ENCODE assay signal across 25 mouse cellular contexts in genomic region chr1:131453335-131453734, GRCm38 (mm10).
DNase-seq lines count a peak whose midpoint lies in the region; ATAC-seq and TF ChIP-seq lines count a peak whose summit lies in the region.
"Had no signal": no experiment of that assay in that cellular context is flagged by ENCODE, and none has a peak within 500 bp of the region (broad histone marks: within the 10 kb centered on the region; RNA-seq: fewer than 3 reads in every experiment).

No protein-coding gene starts in this region.

- DNase-seq in forebrain, embryonic 14.5 days (ENCODE audit: low spot score): peak; percentile 51
- no peak for DNase-seq in forebrain, embryonic 11.5 days (ENCODE audit: low spot score)
- DNase-seq in midbrain, embryonic 10.5 days (ENCODE audit: low spot score): no peak
- no peak for DNase-seq in midbrain, embryonic 11.5 days (ENCODE audit: low spot score, missing footprints)
- DNase-seq in forebrain, postnatal 0 days: no peak
- DNase-seq in adrenal gland, postnatal 36 days: no peak
- DNase-seq: cerebellum, postnatal 36 days; gastrocnemius, postnatal 25 days; heart, adult 18-20 months; heart, postnatal 10 days; kidney, adult 9 months; kidney, postnatal 25 days; liver, postnatal 0 days; thymus, postnatal 25 days had no signal

- H3K9me3 ChIP-seq in forebrain, embryonic 14.5 days (replicated peaks; ENCODE audit: control insufficient read depth, low read length): no peaks in the 10 kb centered on the region
- no peaks in the 10 kb centered on the region for H3K9me3 ChIP-seq in forebrain, embryonic 11.5 days (ENCODE audit: control insufficient read depth, low read length)
- H3K9me3 ChIP-seq in midbrain, embryonic 10.5 days (replicated peaks): no peaks in the 10 kb centered on the region
- no peaks in the 10 kb centered on the region for H3K9me3 ChIP-seq in midbrain, embryonic 11.5 days (ENCODE audit: control insufficient read depth, low read length)
- no peaks in the 10 kb centered on the region for H3K9me3 ChIP-seq in forebrain, postnatal 0 days (ENCODE audit: low read length)
- no peaks in the 10 kb centered on the region for H3K9me3 ChIP-seq in neural tube, embryonic 15.5 days (replicated peaks)
- H3K9me3 ChIP-seq: embryonic facial prominence, embryonic 15.5 days; heart, embryonic 12.5 days; hindbrain, embryonic 10.5 days; intestine, embryonic 15.5 days; limb, embryonic 12.5 days; stomach, embryonic 15.5 days had no signal

- H3K36me3 ChIP-seq in forebrain, embryonic 14.5 days (ENCODE audit: control insufficient read depth, insufficient read depth, low read length): no peaks in the 10 kb centered on the region
- H3K36me3 ChIP-seq in forebrain, embryonic 11.5 days (ENCODE audit: control insufficient read depth, insufficient read depth, low read length): no peaks in the 10 kb centered on the region
- no peaks in the 10 kb centered on the region for H3K36me3 ChIP-seq in midbrain, embryonic 10.5 days
- no peaks in the 10 kb centered on the region for H3K36me3 ChIP-seq in midbrain, embryonic 11.5 days (ENCODE audit: control insufficient read depth, insufficient read depth, low read length)
- H3K36me3 ChIP-seq in forebrain, postnatal 0 days (ENCODE audit: insufficient read depth): no peaks in the 10 kb centered on the region
- H3K36me3 ChIP-seq in neural tube, embryonic 15.5 days: no peaks in the 10 kb centered on the region
- H3K36me3 ChIP-seq: embryonic facial prominence, embryonic 15.5 days; heart, embryonic 12.5 days; hindbrain, embryonic 10.5 days; intestine, embryonic 15.5 days; limb, embryonic 12.5 days; stomach, embryonic 15.5 days had no signal

- H3K4me3 ChIP-seq in forebrain, embryonic 14.5 days (ENCODE audit: low read depth, low read length): no peak overlapping the region
- no peak overlapping the region for H3K4me3 ChIP-seq in forebrain, embryonic 11.5 days (ENCODE audit: low read depth, low read length)
- H3K4me3 ChIP-seq in midbrain, embryonic 10.5 days: no peak overlapping the region
- H3K4me3 ChIP-seq in midbrain, embryonic 11.5 days (ENCODE audit: low read depth, low read length): no peak overlapping the region
- no peak overlapping the region for H3K4me3 ChIP-seq in forebrain, postnatal 0 days (ENCODE audit: low read depth, low read length)
- no peak overlapping the region for H3K4me3 ChIP-seq in neural tube, embryonic 15.5 days (replicated peaks)
- H3K4me3 ChIP-seq: embryonic facial prominence, embryonic 15.5 days; heart, embryonic 12.5 days; hindbrain, embryonic 10.5 days; intestine, embryonic 15.5 days; layer of hippocampus, adult 2 months; limb, embryonic 12.5 days; stomach, embryonic 15.5 days had no signal

- H3K27me3 ChIP-seq in forebrain, embryonic 14.5 days (replicated peaks; ENCODE audit: control insufficient read depth, insufficient read depth, low read length): no peaks in the 10 kb centered on the region
- H3K27me3 ChIP-seq in forebrain, embryonic 11.5 days (ENCODE audit: control insufficient read depth, insufficient read depth, low read length): no peaks in the 10 kb centered on the region
- H3K27me3 ChIP-seq in midbrain, embryonic 10.5 days (ENCODE audit: low read depth, poor library complexity, severe bottlenecking): no peaks in the 10 kb centered on the region
- no peaks in the 10 kb centered on the region for H3K27me3 ChIP-seq in midbrain, embryonic 11.5 days (ENCODE audit: control insufficient read depth, insufficient read depth, low read length)
- no peaks in the 10 kb centered on the region for H3K27me3 ChIP-seq in forebrain, postnatal 0 days (ENCODE audit: insufficient read depth, low read length)
- H3K27me3 ChIP-seq in neural tube, embryonic 15.5 days (replicated peaks): no peaks in the 10 kb centered on the region
- H3K27me3 ChIP-seq: embryonic facial prominence, embryonic 15.5 days; heart, embryonic 12.5 days; intestine, embryonic 15.5 days; limb, embryonic 12.5 days; stomach, embryonic 15.5 days had no signal

- peaks cover 3% of the 10 kb centered on the region; the same call in 1 of the 2 replicates for H3K4me1 ChIP-seq in forebrain, embryonic 14.5 days (ENCODE audit: control insufficient read depth, insufficient read depth, low read length)
- H3K4me1 ChIP-seq in forebrain, embryonic 11.5 days (replicated peaks; ENCODE audit: control insufficient read depth, insufficient read depth, low read length): 0 out of 2 replicates have a peak, but pooled peaks cover 3% of the 10 kb centered on the region
- H3K4me1 ChIP-seq in midbrain, embryonic 10.5 days: peaks cover 16% of the 10 kb centered on the region
- H3K4me1 ChIP-seq in midbrain, embryonic 11.5 days (ENCODE audit: control insufficient read depth, insufficient read depth, low read length): peaks cover 5% of the 10 kb centered on the region
- peaks cover 18% of the 10 kb centered on the region; the same call in 1 of the 2 replicates for H3K4me1 ChIP-seq in forebrain, postnatal 0 days (ENCODE audit: insufficient read depth)
- peaks cover 18% of the 10 kb centered on the region for H3K4me1 ChIP-seq in neural tube, embryonic 15.5 days
- H3K4me1 ChIP-seq: intestine, embryonic 15.5 days had no signal

- H3K27ac ChIP-seq in forebrain, embryonic 14.5 days (ENCODE audit: low read depth, low read length): no peak overlapping the region
- no peak overlapping the region for H3K27ac ChIP-seq in forebrain, embryonic 11.5 days (ENCODE audit: low read depth, low read length)
- 0 out of 2 replicates have a peak overlapping the region, but pooled peaks have one; percentile 10 for H3K27ac ChIP-seq in midbrain, embryonic 10.5 days (replicated peaks)
- H3K27ac ChIP-seq in midbrain, embryonic 11.5 days (ENCODE audit: low read depth, low read length): no peak overlapping the region
- no peak overlapping the region for H3K27ac ChIP-seq in forebrain, postnatal 0 days (ENCODE audit: low read depth, low read length)
- H3K27ac ChIP-seq in neural tube, embryonic 15.5 days (replicated peaks): 0 out of 2 replicates have a peak overlapping the region, but pooled peaks have one; percentile 4
- H3K27ac ChIP-seq: embryonic facial prominence, embryonic 15.5 days; hindbrain, embryonic 10.5 days; intestine, embryonic 15.5 days; limb, embryonic 12.5 days; macrophage; stomach, embryonic 15.5 days had no signal

- no peak overlapping the region for H3K4me2 ChIP-seq in forebrain, embryonic 14.5 days (ENCODE audit: low read length)
- H3K4me2 ChIP-seq in forebrain, embryonic 11.5 days (ENCODE audit: low read depth, low read length, severe bottlenecking): no peak overlapping the region
- no peak overlapping the region for H3K4me2 ChIP-seq in midbrain, embryonic 11.5 days
- no peak overlapping the region for H3K4me2 ChIP-seq in forebrain, postnatal 0 days (ENCODE audit: low read depth)
- H3K4me2 ChIP-seq in neural tube, embryonic 15.5 days: no peak overlapping the region
- H3K4me2 ChIP-seq: embryonic facial prominence, embryonic 15.5 days; heart, embryonic 12.5 days; intestine, embryonic 15.5 days; limb, embryonic 12.5 days; liver, embryonic 11.5 days; stomach, embryonic 15.5 days had no signal

- H3K9ac ChIP-seq in forebrain, embryonic 14.5 days (ENCODE audit: low read length): no peak overlapping the region
- H3K9ac ChIP-seq in forebrain, embryonic 11.5 days (ENCODE audit: low read length): no peak overlapping the region
- H3K9ac ChIP-seq in midbrain, embryonic 11.5 days (ENCODE audit: low read length): no peak overlapping the region
- no peak overlapping the region for H3K9ac ChIP-seq in forebrain, postnatal 0 days
- H3K9ac ChIP-seq in neural tube, embryonic 15.5 days (replicated peaks): no peak overlapping the region
- H3K9ac ChIP-seq: embryonic facial prominence, embryonic 15.5 days; heart, embryonic 12.5 days; intestine, embryonic 15.5 days; limb, embryonic 12.5 days; liver, postnatal 0 days; stomach, embryonic 15.5 days had no signal

- 0% methylated on average over 1 of the region's 1 CpGs for WGBS in forebrain, embryonic 14.5 days
- WGBS in forebrain, embryonic 11.5 days: 29% methylated on average over 1 of the region's 1 CpGs
- 55% methylated on average over 1 of the region's 1 CpGs for WGBS in midbrain, embryonic 10.5 days
- WGBS in midbrain, embryonic 11.5 days: 35% methylated on average over 1 of the region's 1 CpGs
- WGBS in forebrain, postnatal 0 days: 4% methylated on average over 1 of the region's 1 CpGs
- 14% methylated on average over 1 of the region's 1 CpGs for WGBS in neural tube, embryonic 15.5 days

- ATAC-seq in forebrain, embryonic 14.5 days: peak; percentile 61
- no peak for ATAC-seq in forebrain, embryonic 11.5 days (replicated peaks; ENCODE audit: low FRiP score)
- no peak for ATAC-seq in midbrain, embryonic 11.5 days (ENCODE audit: low FRiP score)
- peak; percentile 10; the same call in 1 of the 2 replicates for ATAC-seq in forebrain, postnatal 0 days
- ATAC-seq in neural tube, embryonic 15.5 days (ENCODE audit: low FRiP score): no peak
- ATAC-seq: intestine, embryonic 15.5 days; liver, postnatal 0 days; lung, postnatal 0 days had no signal

- no peak for TF ChIP-seq CTCF in forebrain, postnatal 0 days (IDR thresholded peaks at IDR 0.05; ENCODE audit: low read depth)

Comparison
In these comparisons a context has a peak if more than half of its experiments do, and no peak if none do; other contexts are left out.
1. ATAC-seq: peak in forebrain, embryonic 14.5 days (single experiment) and forebrain, postnatal 0 days (single experiment); none in forebrain, embryonic 11.5 days (single experiment), midbrain, embryonic 11.5 days (single experiment) and neural tube, embryonic 15.5 days (single experiment).
2. H3K27ac ChIP-seq: peak in midbrain, embryonic 10.5 days (single experiment) and neural tube, embryonic 15.5 days (single experiment); none in forebrain, embryonic 14.5 days (single experiment), forebrain, embryonic 11.5 days (single experiment), midbrain, embryonic 11.5 days (single experiment) and forebrain, postnatal 0 days (single experiment).